Mouse (Mus musculus): Measurements from ENCODE around the gene Olfr574.

Gene Olfr574

GRCm38 (mm10) chr7:102948167-102948566, at the start of gene Olfr574:
TSS of gene Olfr574 (plus strand) at chr7:102948467.
- DNase-seq: no peak

GRCm38 (mm10) chr7:102915261-102915660, 33.0 kb upstream of the Olfr574 start:
- no peak for DNase-seq

- no peak for DNase-seq
Observed at GRCm38 (mm10) chr7:102916405-102916804, 31.9 kb upstream of the Olfr574 start.

GRCm38 (mm10) chr7:102917032-102917875, 31.0 kb upstream of the Olfr574 start, which contains the start of gene Olfr571:
TSS of gene Olfr571 (minus strand) at chr7:102917536.
- DNase-seq: no peak

GRCm38 (mm10) chr7:102919632-102920031, 28.6 kb upstream of the Olfr574 start:
- no peak for DNase-seq

- DNase-seq: no peak
Observed at GRCm38 (mm10) chr7:102924109-102924508, 24.2 kb upstream of the Olfr574 start, which contains the start of gene Olfr572. TSS of gene Olfr572 (plus strand) at chr7:102924409.

- DNase-seq: no peak
Observed at GRCm38 (mm10) chr7:102927105-102927504, 21.2 kb upstream of the Olfr574 start.

- DNase-seq: no peak
Observed at GRCm38 (mm10) chr7:102942475-102942874, 5.8 kb upstream of the Olfr574 start, which contains the start of gene Olfr573-ps1. TSS of gene Olfr573-ps1 (minus strand) at chr7:102942575.

- DNase-seq: no peak
Observed at GRCm38 (mm10) chr7:102943417-102943816, 4.8 kb upstream of the Olfr574 start.

- no peak for DNase-seq
Observed at GRCm38 (mm10) chr7:102950732-102951131, 2.5 kb downstream of the Olfr574 start.

- no peak for DNase-seq
Observed at GRCm38 (mm10) chr7:102958137-102958536, 9.9 kb downstream of the Olfr574 start.

GRCm38 (mm10) chr7:102958593-102958992, 10.3 kb downstream of the Olfr574 start, which contains the start of gene Olfr575:
TSS of gene Olfr575 (minus strand) at chr7:102958775.
- no peak for DNase-seq

GRCm38 (mm10) chr7:102962360-102962759, 14.1 kb downstream of the Olfr574 start, which contains the start of gene Olfr576:
TSS of gene Olfr576 (plus strand) at chr7:102962660.
- no peak for DNase-seq

- no peak for DNase-seq
Observed at GRCm38 (mm10) chr7:102974399-102974798, 26.1 kb downstream of the Olfr574 start.

- no peak for DNase-seq
Observed at GRCm38 (mm10) chr7:102975843-102976242, 27.6 kb downstream of the Olfr574 start, which contains the start of gene Olfr577. TSS of gene Olfr577 (minus strand) at chr7:102975943.

GRCm38 (mm10) chr7:102989224-102989623, 41.0 kb downstream of the Olfr574 start, which contains the start of gene Olfr578:
TSS of gene Olfr578 (minus strand) at chr7:102989324.
- DNase-seq: no peak
